Mouse (Mus musculus): ENCODE measurements at regions not wholly inside any gene's neighbourhood (a gene's known extent, or its start where the extent isn't known, plus 50 kb on each side); places are given as distances from the start of the nearest gene placed in this dataset.
"Not testable (repeated sequence)": the region's sequence is repeated elsewhere in the genome, so short reads cannot be mapped to it uniquely, and the experiment has no call there.

- no peak for DNase-seq
These were observed 167.7 kb downstream of the Nkx6-1 start for GRCm38 (mm10) chr5:101496924-101497697.

GRCm38 (mm10) chr5:101496161-101496560 is 168.6 kb downstream of the Nkx6-1 start:
- no peak for DNase-seq

- DNase-seq = no peak
These were observed 219.0 kb downstream of the Nkx6-1 start for GRCm38 (mm10) chr5:101445792-101446191.

GRCm38 (mm10) chr5:101441782-101442181 is 223.0 kb downstream of the Nkx6-1 start:
- no peak for DNase-seq

- no peak for DNase-seq
These were observed 227.0 kb downstream of the Nkx6-1 start for GRCm38 (mm10) chr5:101437666-101438299.

- no peak for DNase-seq
These were observed 238.6 kb downstream of the Nkx6-1 start for GRCm38 (mm10) chr5:101426067-101426771.

GRCm38 (mm10) chr5:101384316-101384715 is 280.5 kb downstream of the Nkx6-1 start:
- DNase-seq = peak; percentile 20

GRCm38 (mm10) chr5:101381361-101381760 is 283.4 kb downstream of the Nkx6-1 start:
- no peak for DNase-seq

GRCm38 (mm10) chr5:101376657-101377056 is 288.1 kb downstream of the Nkx6-1 start:
- DNase-seq = no peak

- DNase-seq = no peak
These were observed 290.7 kb downstream of the Nkx6-1 start for GRCm38 (mm10) chr5:101374129-101374528.

GRCm38 (mm10) chr5:101372204-101372603 is 292.6 kb downstream of the Nkx6-1 start:
- DNase-seq = no peak

GRCm38 (mm10) chr5:101365364-101365763 is 299.4 kb downstream of the Nkx6-1 start:
- peak; percentile 14 for DNase-seq

GRCm38 (mm10) chr5:101359986-101360385 is 304.8 kb downstream of the Nkx6-1 start:
- DNase-seq = no peak

GRCm38 (mm10) chr5:101345406-101345805 is 319.4 kb downstream of the Nkx6-1 start:
- no peak for DNase-seq

- DNase-seq = not testable (repeated sequence)
These were observed 328.4 kb downstream of the Nkx6-1 start for GRCm38 (mm10) chr5:101336361-101336760.

GRCm38 (mm10) chr5:101331825-101332224 is 333.0 kb downstream of the Nkx6-1 start:
- DNase-seq = no peak

GRCm38 (mm10) chr5:101326122-101326521 is 338.7 kb downstream of the Nkx6-1 start:
- DNase-seq = no peak

- DNase-seq = no peak
These were observed 341.5 kb downstream of the Nkx6-1 start for GRCm38 (mm10) chr5:101323041-101323950.

- no peak for DNase-seq
These were observed 364.8 kb downstream of the Nkx6-1 start for GRCm38 (mm10) chr5:101299986-101300385.

- peak; percentile 30 for DNase-seq
These were observed 366.4 kb downstream of the Nkx6-1 start for GRCm38 (mm10) chr5:101298411-101298810.

GRCm38 (mm10) chr5:101297511-101298102 is 367.2 kb downstream of the Nkx6-1 start:
- DNase-seq = no peak

- DNase-seq = peak; percentile 95
These were observed 368.9 kb downstream of the Nkx6-1 start for GRCm38 (mm10) chr5:101295941-101296340.

All from cerebellum, adult 9-11 months (tissue).